Mouse (Mus musculus) kidney, adult 2 months (tissue): ENCODE data around the gene C1qtnf12.

Experiments used
- CTCF ChIP-seq: fragments of 200-500 bp; conservative IDR thresholded peaks from 2 replicates; pipeline ENCODE4 v1.5.1; 2011; ENCODE audit warnings: low read depth, mild to moderate bottlenecking, control low read depth, low read length, moderate library complexity, mixed read lengths; ENCODE audit not compliant: insufficient read depth, insufficient read length
- POLR2A ChIP-seq: fragments of 200-500 bp; IDR thresholded peaks from one replicate; pipeline ENCODE4 v1.6.1; 2011; ENCODE audit warnings: low read depth, low read length, control low read depth

DNA sequence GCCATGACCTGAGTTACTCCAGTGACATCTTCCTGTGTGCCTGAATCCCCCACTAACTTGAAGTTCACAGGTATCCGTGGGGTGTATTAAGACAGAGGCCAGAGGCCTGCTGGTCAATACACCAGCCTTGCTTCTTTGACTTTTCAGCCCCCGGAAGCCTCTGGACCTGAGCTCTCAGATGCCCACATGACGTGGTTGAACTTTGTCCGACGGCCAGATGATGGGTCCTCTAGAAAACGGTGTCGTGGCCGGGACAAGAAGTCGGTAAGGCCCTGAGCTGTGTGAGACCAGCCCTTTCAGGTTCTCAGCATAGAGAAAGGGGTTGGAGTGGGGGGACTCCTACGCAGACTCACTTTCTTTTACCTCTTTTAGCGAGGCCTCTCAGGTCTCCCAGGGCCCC lies 2.3 kb downstream of the C1qtnf12 start:
- TF ChIP-seq CTCF = no peak
- TF ChIP-seq POLR2A = no peak
